Mouse (Mus musculus) central nervous system, embryonic 14 days (tissue): ENCODE results near the gene Akr1a1. TPM values are rescaled to one million over a fixed set of nuclear protein-coding genes. Genes with fewer than 3 reads are reported as not detected.

ENCODE experiments used
- polyA plus RNA-seq: library from polyadenylated mRNA; depleted of rRNA; stranded (reverse); fragments of >200 nt; gene quantifications from 2 replicates; pipeline ENCODE4 v1.2.3, GENCODE M21; 2012; rRNA removed

Akr1a1 gene
- polyA plus RNA-seq, result 627 and 659 TPM in 2 replicates

DNA sequence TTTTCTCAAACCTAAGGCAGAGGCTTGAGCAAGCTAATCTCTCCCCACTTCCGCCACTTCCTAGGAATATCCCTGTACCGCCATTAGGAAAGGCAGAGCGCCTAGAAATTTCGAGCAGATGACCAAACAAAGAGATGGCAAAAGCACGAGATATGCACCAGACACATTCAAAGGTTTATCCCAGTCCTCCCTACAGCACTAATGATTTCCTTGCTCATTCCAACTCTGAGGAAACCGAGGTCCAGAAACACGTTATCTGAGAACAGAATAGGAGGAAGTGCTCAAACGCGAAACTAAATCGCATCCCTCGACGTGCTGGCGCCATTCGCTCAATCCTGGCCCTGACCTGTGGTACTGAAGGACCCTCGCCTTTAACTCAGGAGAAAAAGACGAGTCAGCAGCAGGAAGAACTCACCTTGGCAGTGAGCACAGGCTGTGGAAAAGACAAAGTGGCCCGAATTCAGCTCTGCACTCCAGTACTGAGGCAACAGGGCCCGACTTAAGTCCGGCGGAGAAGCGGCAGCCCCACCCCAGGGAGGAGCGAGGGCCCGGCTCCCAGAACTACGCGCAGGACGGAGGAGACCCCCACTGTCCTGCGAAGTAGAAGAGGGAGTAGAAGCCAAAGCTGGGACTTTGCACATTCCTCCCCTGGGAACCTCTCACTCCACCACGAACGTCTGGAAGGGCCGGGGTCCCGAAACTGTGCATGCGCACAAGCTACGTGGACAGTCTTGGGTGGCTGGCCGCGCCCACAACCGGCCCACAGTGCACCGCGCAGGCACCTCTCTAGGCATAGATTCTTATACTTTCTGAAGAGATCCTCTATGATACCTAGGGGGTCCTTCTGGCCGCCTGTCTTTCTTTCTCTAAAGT is at the start of gene Akr1a1:
Gene Akr1a1, minus strand, starts transcription at position 757 of the 873 bp plus-strand sequence.

DNA sequence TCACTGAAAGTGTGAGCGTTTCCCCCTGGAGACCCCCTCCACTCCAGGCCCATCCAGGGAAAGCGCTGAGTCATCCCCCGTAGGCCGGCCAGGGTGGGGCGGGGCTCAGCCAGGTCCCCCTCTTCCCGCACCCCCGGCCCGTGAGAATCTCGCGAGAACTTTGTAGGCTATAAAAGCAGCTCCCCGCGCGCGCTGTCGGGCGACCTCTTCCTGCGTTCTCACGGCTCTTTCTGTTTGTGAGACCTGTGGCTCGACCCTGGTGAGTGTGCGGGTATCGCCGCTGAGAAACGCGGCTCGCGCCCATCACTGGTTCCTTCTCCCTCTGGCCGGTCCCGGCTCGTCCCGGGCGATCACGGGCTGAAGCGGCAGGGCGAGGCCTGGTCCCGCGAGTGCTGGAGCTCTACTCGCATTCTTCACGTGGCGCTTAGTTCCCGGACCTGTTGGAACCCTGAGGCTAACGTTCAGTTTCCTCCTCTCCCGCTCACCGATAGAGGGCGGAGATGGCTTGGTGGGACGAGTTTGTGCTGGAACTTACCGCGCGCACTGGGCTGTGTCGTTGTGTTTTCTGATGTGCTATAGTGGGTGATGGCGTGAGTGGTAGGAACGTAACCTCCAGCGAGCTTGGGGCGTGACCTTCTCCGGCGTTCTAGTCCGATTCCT is 34.1 kb upstream of the Akr1a1 start, which contains the start of gene Prdx1:
Gene Prdx1, plus strand, starts transcription at position 143 of the 660 bp plus-strand sequence.

DNA sequence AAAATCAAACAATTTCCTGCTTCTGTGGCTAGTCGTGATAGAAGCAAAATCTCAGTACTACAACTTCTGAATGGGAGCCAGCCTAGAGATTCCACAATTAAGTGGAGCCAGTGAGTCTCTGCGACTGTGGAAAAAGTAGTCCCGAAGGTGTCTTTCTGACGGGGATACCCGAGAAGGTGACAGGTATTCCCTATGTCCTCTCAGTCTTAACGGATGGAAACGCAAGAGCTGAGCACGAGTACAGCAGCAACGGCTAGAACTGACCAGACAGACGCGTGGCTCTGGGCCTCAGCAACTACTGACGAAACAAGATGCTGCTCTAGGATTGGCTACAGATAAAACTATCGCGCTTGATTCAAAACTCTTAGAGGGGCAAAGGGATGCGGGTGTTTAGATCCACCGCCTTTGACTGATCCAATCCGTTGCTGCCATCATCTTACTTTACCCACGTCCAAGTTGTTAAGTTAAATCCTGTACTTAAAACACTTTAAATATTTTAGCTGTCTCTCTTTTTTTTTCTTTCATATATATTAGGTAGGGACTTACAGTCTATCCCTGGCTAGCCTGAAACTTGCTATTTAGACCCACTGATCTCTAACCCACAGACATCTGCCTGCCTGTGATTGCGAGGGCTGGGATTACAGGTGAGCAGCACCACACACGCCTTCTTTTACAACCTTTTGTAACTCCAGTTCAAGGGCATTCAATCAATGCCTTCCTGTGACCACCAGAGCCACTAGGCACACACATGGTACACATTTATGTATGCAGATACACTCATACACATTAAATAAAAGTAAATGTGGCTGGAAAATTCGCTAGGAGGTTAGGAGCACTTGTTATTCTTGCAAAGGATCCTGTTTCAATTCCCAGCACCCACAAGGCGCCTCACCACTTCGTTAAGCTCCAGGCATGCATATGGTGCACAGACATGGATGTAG is 23.5 kb downstream of the Akr1a1 start, which contains the start of gene Nasp:
Gene Nasp, minus strand, starts transcription at position 220 of the 941 bp plus-strand sequence.

DNA sequence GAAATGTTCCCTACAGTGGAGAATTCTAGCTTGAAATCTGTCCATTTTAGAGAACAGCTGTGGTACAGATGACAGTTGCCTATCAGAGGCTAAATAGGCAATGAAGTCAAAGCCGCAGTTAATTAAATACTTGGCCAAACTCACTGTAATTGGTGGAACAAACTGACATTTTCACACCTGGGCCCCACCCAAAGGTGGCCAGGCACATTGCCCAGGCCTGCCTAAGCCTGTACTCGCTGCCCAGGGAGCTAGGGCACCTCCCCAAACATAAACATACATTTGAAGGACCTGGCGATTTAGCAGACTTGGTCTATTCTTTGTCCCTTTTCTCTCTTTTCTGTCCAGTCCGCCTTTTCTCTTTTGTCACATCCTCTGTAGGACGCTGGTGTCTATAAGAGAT is 55.1 kb downstream of the Akr1a1 start, which contains the start of gene Ccdc17:
Gene Ccdc17, plus strand, starts transcription at position 276 of the 400 bp plus-strand sequence.

Other genes with a start within 250 kb of the Akr1a1 start
- 112 and 116 TPM in 2 replicates for gene Mast2, start 187.5 kb downstream of the Akr1a1 start, polyA plus RNA-seq
- gene Ipp, start 144.1 kb downstream of the Akr1a1 start, polyA plus RNA-seq, result 6.9 and 7.8 TPM in 2 replicates
- gene Tmem69, start 95.7 kb downstream of the Akr1a1 start, polyA plus RNA-seq, result 13.7 and 14.0 TPM in 2 replicates
- 37.1 and 38.9 TPM in 2 replicates for gene Gpbp1l1, start 94.0 kb downstream of the Akr1a1 start, polyA plus RNA-seq
- gene Ccdc17, start 55.0 kb downstream of the Akr1a1 start, polyA plus RNA-seq, result 4.4 and 5.0 TPM in 2 replicates
- 159 and 176 TPM in 2 replicates for gene Nasp, start 23.7 kb downstream of the Akr1a1 start, polyA plus RNA-seq
- gene Prdx1, start 33.9 kb upstream of the Akr1a1 start, polyA plus RNA-seq, result 249 and 273 TPM in 2 replicates
- 21.2 and 24.2 TPM in 2 replicates for gene Mmachc, start 56.7 kb upstream of the Akr1a1 start, polyA plus RNA-seq
- gene Ccdc163, start 56.8 kb upstream of the Akr1a1 start, polyA plus RNA-seq, result 38.7 and 43.2 TPM in 2 replicates
- gene Tesk2, start 69.3 kb upstream of the Akr1a1 start, polyA plus RNA-seq, result 4.9 and 5.1 TPM in 2 replicates
- gene Toe1, start 156.0 kb upstream of the Akr1a1 start, polyA plus RNA-seq, result 36.1 and 39.4 TPM in 2 replicates
- gene Mutyh, start 156.0 kb upstream of the Akr1a1 start, polyA plus RNA-seq, result 20.2 and 20.6 TPM in 2 replicates
- gene Hpdl, start 170.0 kb upstream of the Akr1a1 start, polyA plus RNA-seq, result 0.49 and 0.50 TPM in 2 replicates
- gene Zswim5, start 225.7 kb upstream of the Akr1a1 start, polyA plus RNA-seq, result 22.0 and 27.1 TPM in 2 replicates